8 mouse cellular contexts compared by ENCODE assay signal in genomic region chr4:129640101-129640637, GRCm38 (mm10). TPM values are rescaled to one million over a fixed set of nuclear protein-coding genes. Genes with fewer than 3 reads are reported as not detected.
DNase-seq lines count a peak whose midpoint lies in the region; ATAC-seq and TF ChIP-seq lines count a peak whose summit lies in the region.

No protein-coding gene starts in this region.

- peaks cover 42 to 66% of the 10 kb centered on the region in 2 experiments for H3K36me3 ChIP-seq in CH12.LX (replicated peaks in 1 of 2; ENCODE audit: control insufficient read depth in 1 of 2, insufficient read depth in 1 of 2, low read length in 1 of 2)
- peaks cover 38% of the 10 kb centered on the region for H3K36me3 ChIP-seq in heart, postnatal 0 days (replicated peaks; ENCODE audit: control insufficient read depth, insufficient read depth, low read length)
- H3K36me3 ChIP-seq in limb, embryonic 12.5 days = peaks cover 62% of the 10 kb centered on the region
- H3K36me3 ChIP-seq in midbrain, embryonic 12.5 days = peaks cover 49% of the 10 kb centered on the region

- no peak for TF ChIP-seq CTCF in CH12.LX (conservative IDR thresholded peaks at IDR 0.05 in 1 of 2, IDR thresholded peaks at IDR 0.05 in 1 of 2; ENCODE audit: low read depth in 2 of 2, low read length in 2 of 2)
- no peak for TF ChIP-seq CTCF in embryonic fibroblast, embryonic 13.5 days (IDR thresholded peaks at IDR 0.05; ENCODE audit: borderline replicate concordance, insufficient read depth, low read length)
- TF ChIP-seq CTCF in heart, postnatal 0 days (IDR thresholded peaks at IDR 0.05; ENCODE audit: low read depth) = no peak

- H3K4me3 ChIP-seq in CH12.LX (replicated peaks in 1 of 3; ENCODE audit: low read depth in 2 of 3, low read length in 2 of 3, poor library complexity in 1 of 3) = peak overlapping the region; percentile 61 to 83 (median 76)
- H3K4me3 ChIP-seq in embryonic fibroblast, embryonic 13.5 days (ENCODE audit: insufficient read depth, low read length) = peak overlapping the region; percentile 70
- peak overlapping the region; percentile 72 for H3K4me3 ChIP-seq in heart, postnatal 0 days (ENCODE audit: low read depth, low read length)
- peak overlapping the region; percentile 67 for H3K4me3 ChIP-seq in limb, embryonic 12.5 days (replicated peaks)
- peak overlapping the region; percentile 62 for H3K4me3 ChIP-seq in midbrain, embryonic 12.5 days

- TF ChIP-seq POLR2A in CH12.LX (IDR thresholded peaks at IDR 0.05; ENCODE audit: low read depth, low read length) = no peak; the same call in 1 of the 2 replicates
- peak; percentile 78 for TF ChIP-seq POLR2A in embryonic fibroblast, embryonic 13.5 days (IDR thresholded peaks at IDR 0.05; ENCODE audit: low read depth, low read length)

- H3K27me3 ChIP-seq in CH12.LX (replicated peaks) = no peaks in the 10 kb centered on the region
- H3K27me3 ChIP-seq in heart, postnatal 0 days (ENCODE audit: control insufficient read depth, insufficient read depth, low read length) = no peaks in the 10 kb centered on the region
- no peaks in the 10 kb centered on the region for H3K27me3 ChIP-seq in limb, embryonic 12.5 days
- no peaks in the 10 kb centered on the region for H3K27me3 ChIP-seq in midbrain, embryonic 12.5 days

- peaks cover 28% of the 10 kb centered on the region for H3K79me2 ChIP-seq in CH12.LX (replicated peaks; ENCODE audit: control insufficient read depth, extremely low read depth, insufficient read depth, poor library complexity, severe bottlenecking)

- H3K4me2 ChIP-seq in CH12.LX (ENCODE audit: insufficient read depth, low read depth, poor library complexity, severe bottlenecking) = peak overlapping the region; percentile 90
- H3K4me2 ChIP-seq in heart, postnatal 0 days (ENCODE audit: low read depth, low read length) = peak overlapping the region; percentile 91
- peak overlapping the region; percentile 94 for H3K4me2 ChIP-seq in limb, embryonic 12.5 days
- H3K4me2 ChIP-seq in midbrain, embryonic 12.5 days (replicated peaks) = peak overlapping the region; percentile 91

- peak overlapping the region; percentile 78; the same call in 1 of the 2 replicates for H3K27ac ChIP-seq in CH12.LX (ENCODE audit: insufficient read depth, low read depth)
- H3K27ac ChIP-seq in embryonic fibroblast, embryonic 13.5 days (ENCODE audit: insufficient read depth, low read length) = peak overlapping the region; percentile 86
- H3K27ac ChIP-seq in heart, postnatal 0 days (ENCODE audit: low read depth) = peak overlapping the region; percentile 92
- peak overlapping the region; percentile 93 for H3K27ac ChIP-seq in limb, embryonic 12.5 days
- H3K27ac ChIP-seq in midbrain, embryonic 12.5 days (replicated peaks) = peak overlapping the region; percentile 88

- DNase-seq in CH12.LX (ENCODE audit: extremely low read depth) (no peak), NIH3T3 (ENCODE audit: low read depth) (peak; percentile 65)
- DNase-seq in heart, postnatal 0 days (ENCODE audit: low spot score) = peak; percentile 34
- DNase-seq in layer of hippocampus, adult 9-10 months (ENCODE audit: low spot score) = no peak

- WGBS in heart, postnatal 0 days = 3% methylated on average over 17 of the region's 17 CpGs
- whole genome bisulfite sequencing in limb, embryonic 12.5 days = 8% methylated on average over 17 of the region's 17 CpGs
- WGBS in midbrain, embryonic 12.5 days = 9% methylated on average over 17 of the region's 17 CpGs

- no peak for TF ChIP-seq EP300 in CH12.LX (IDR thresholded peaks at IDR 0.05; ENCODE audit: low read length)
- no peak for TF ChIP-seq EP300 in heart, postnatal 0 days (IDR thresholded peaks at IDR 0.05; ENCODE audit: low read depth)

- dilution Hi-C loops in CH12.LX (cut with MboI; ENCODE audit: extremely low pct_ligation_motif_present, extremely low pct_unique_long_range_greater_than_20kb, low sequenced_read_pairs) = no loop called here

- TF ChIP-seq RAD21 in CH12.LX (IDR thresholded peaks at IDR 0.05; ENCODE audit: low read depth, low read length) = no peak

- ATAC-seq in heart, postnatal 0 days (ENCODE audit: insufficient read depth, low read depth) = no peak
- ATAC-seq in limb, embryonic 12.5 days (ENCODE audit: insufficient number of reproducible peaks, insufficient read depth, low FRiP score, low TSS enrichment, low read depth) = no peak
- no peak for ATAC-seq in midbrain, embryonic 12.5 days (ENCODE audit: low FRiP score, low read depth)
- no peak for ATAC-seq in activated CD4-positive, CD25-positive, alpha-beta regulatory T cell, adult 4 months

- peaks cover 4 to 33% of the 10 kb centered on the region in 2 experiments for H3K4me1 ChIP-seq in CH12.LX (ENCODE audit: control insufficient read depth in 1 of 2, insufficient read depth in 2 of 2)
- no peaks in the 10 kb centered on the region for H3K4me1 ChIP-seq in embryonic fibroblast, embryonic 13.5 days (ENCODE audit: control insufficient read depth, insufficient read depth, low read length)
- peaks cover 21% of the 10 kb centered on the region for H3K4me1 ChIP-seq in heart, postnatal 0 days (ENCODE audit: control insufficient read depth, insufficient read depth)
- peaks cover 26% of the 10 kb centered on the region for H3K4me1 ChIP-seq in limb, embryonic 12.5 days (replicated peaks)
- H3K4me1 ChIP-seq in midbrain, embryonic 12.5 days = peaks cover 27% of the 10 kb centered on the region

- H3K9me3 ChIP-seq in CH12.LX (replicated peaks; ENCODE audit: low read length) = no peaks in the 10 kb centered on the region
- no peaks in the 10 kb centered on the region for H3K9me3 ChIP-seq in heart, postnatal 0 days (replicated peaks; ENCODE audit: control insufficient read depth, low read length)
- no peaks in the 10 kb centered on the region for H3K9me3 ChIP-seq in limb, embryonic 12.5 days
- H3K9me3 ChIP-seq in midbrain, embryonic 12.5 days = no peaks in the 10 kb centered on the region

- in situ Hi-C loops in CH12.LX (cut with MboI; ENCODE audit: low pct_ligation_motif_present, low pct_unique_long_range_greater_than_20kb, low sequenced_read_pairs) = no loop called here

- peak overlapping the region; percentile 95 for H3K9ac ChIP-seq in CH12.LX (ENCODE audit: insufficient read depth, low read depth)
- peak overlapping the region; percentile 75 for H3K9ac ChIP-seq in heart, postnatal 0 days (replicated peaks; ENCODE audit: low read depth, low read length)
- H3K9ac ChIP-seq in limb, embryonic 12.5 days (replicated peaks) = peak overlapping the region; percentile 84
- H3K9ac ChIP-seq in midbrain, embryonic 12.5 days (replicated peaks) = peak overlapping the region; percentile 76

RNA-seq across cellular contexts. Expression of gene Txlna, which starts 0.7 kb away (rescaled TPM):
- total RNA-seq in CH12.LX (2012; rRNA removed) = 51.8 and 68.2 TPM in 2 replicates
- 50.0 and 52.2 TPM in 2 replicates for total RNA-seq in CH12.LX (2014; rRNA removed)
- 64.7 and 103 TPM in 2 replicates for polyA plus RNA-seq in CH12.LX (2012; ENCODE audit: insufficient read length, low read depth)
- polyA plus RNA-seq in embryonic fibroblast, embryonic 13.5 days (2011; ENCODE audit: insufficient read length, low read depth, missing spikeins) = 52.8 and 56.2 TPM in 2 replicates
- total RNA-seq in heart, postnatal 0 days (2014; rRNA removed; ENCODE audit: low replicate concordance) = 28.3 and 28.5 TPM in 2 replicates
- polyA plus RNA-seq in heart, postnatal 0 days (2015; fragmentation: Nextera tagmentation; extraction: Ambion mirVana) = 22.7 and 23.2 TPM in 2 replicates
- polyA plus RNA-seq in limb, embryonic 12.5 days (2016; fragmentation: Nextera tagmentation; extraction: Ambion mirVana) = 106 and 109 TPM in 2 replicates
- 90.3 and 91.8 TPM in 2 replicates for polyA plus RNA-seq in midbrain, embryonic 12.5 days (2016; fragmentation: Nextera tagmentation; extraction: Ambion mirVana)
- 10 to 100 TPM; 21.0 to 33.3 TPM for polyA plus RNA-seq in activated CD4-positive, CD25-positive, alpha-beta regulatory T cell, adult 4 months (2017; shearing (Covaris generic))

RNA-seq across cellular contexts. Expression of gene Ccdc28b, which starts 16.4 kb away (rescaled TPM):
- total RNA-seq in CH12.LX (2012; rRNA removed) = 24.0 and 24.2 TPM in 2 replicates
- 27.3 and 35.5 TPM in 2 replicates for total RNA-seq in CH12.LX (2014; rRNA removed)
- polyA plus RNA-seq in CH12.LX (2012; ENCODE audit: insufficient read length, low read depth) = 26.6 and 28.0 TPM in 2 replicates
- polyA plus RNA-seq in embryonic fibroblast, embryonic 13.5 days (2011; ENCODE audit: insufficient read length, low read depth, missing spikeins) = 11.7 and 13.6 TPM in 2 replicates
- total RNA-seq in heart, postnatal 0 days (2014; rRNA removed; ENCODE audit: low replicate concordance) = 41.9 and 55.1 TPM in 2 replicates
- 58.0 and 58.6 TPM in 2 replicates for polyA plus RNA-seq in heart, postnatal 0 days (2015; fragmentation: Nextera tagmentation; extraction: Ambion mirVana)
- 52.0 and 53.6 TPM in 2 replicates for polyA plus RNA-seq in limb, embryonic 12.5 days (2016; fragmentation: Nextera tagmentation; extraction: Ambion mirVana)
- polyA plus RNA-seq in midbrain, embryonic 12.5 days (2016; fragmentation: Nextera tagmentation; extraction: Ambion mirVana) = 88.3 TPM in 2 replicates
- polyA plus RNA-seq in activated CD4-positive, CD25-positive, alpha-beta regulatory T cell, adult 4 months (2017; shearing (Covaris generic)) = 10 to 100 TPM; 36.2 to 40.4 TPM

RNA-seq across cellular contexts. Expression of gene Iqcc, which starts 21.3 kb away (rescaled TPM):
- total RNA-seq in CH12.LX (2012; rRNA removed) (24.3 and 27.0 TPM in 2 replicates), CH12.LX (2014; rRNA removed) (15.9 and 18.4 TPM in 2 replicates)
- 13.5 and 14.1 TPM in 2 replicates for polyA plus RNA-seq in CH12.LX (2012; ENCODE audit: insufficient read length, low read depth)
- 19.5 TPM in 2 replicates for polyA plus RNA-seq in embryonic fibroblast, embryonic 13.5 days (2011; ENCODE audit: insufficient read length, low read depth, missing spikeins)
- total RNA-seq in heart, postnatal 0 days (2014; rRNA removed; ENCODE audit: low replicate concordance) = 6.3 TPM in 2 replicates
- polyA plus RNA-seq in heart, postnatal 0 days (2015; fragmentation: Nextera tagmentation; extraction: Ambion mirVana) = 23.0 and 26.3 TPM in 2 replicates
- polyA plus RNA-seq in limb, embryonic 12.5 days (2016; fragmentation: Nextera tagmentation; extraction: Ambion mirVana) = 31.8 and 32.5 TPM in 2 replicates
- polyA plus RNA-seq in midbrain, embryonic 12.5 days (2016; fragmentation: Nextera tagmentation; extraction: Ambion mirVana) = 26.7 and 30.7 TPM in 2 replicates
- polyA plus RNA-seq in activated CD4-positive, CD25-positive, alpha-beta regulatory T cell, adult 4 months (2017; shearing (Covaris generic)) = 10 to 100 TPM; 48.2 to 51.8 TPM

RNA-seq across cellular contexts. Expression of gene Dcdc2b, which starts 26.1 kb away (rescaled TPM):
- total RNA-seq in CH12.LX (2012; rRNA removed) = 0.59 and 1.6 TPM in 2 replicates
- not detected in 2 replicates for total RNA-seq in CH12.LX (2014; rRNA removed)
- polyA plus RNA-seq in CH12.LX (2012; ENCODE audit: insufficient read length, low read depth) = 0.66 and 1.1 TPM in 2 replicates
- polyA plus RNA-seq in embryonic fibroblast, embryonic 13.5 days (2011; ENCODE audit: insufficient read length, low read depth, missing spikeins) = 0.68 TPM in 1 of 2 replicates, not detected in the other
- 9.8 TPM in 1 of 2 replicates, not detected in the other for total RNA-seq in heart, postnatal 0 days (2014; rRNA removed; ENCODE audit: low replicate concordance)
- polyA plus RNA-seq in heart, postnatal 0 days (2015; fragmentation: Nextera tagmentation; extraction: Ambion mirVana) = 1.5 and 1.9 TPM in 2 replicates
- polyA plus RNA-seq in limb, embryonic 12.5 days (2016; fragmentation: Nextera tagmentation; extraction: Ambion mirVana) = 2.3 and 2.7 TPM in 2 replicates
- 2.8 and 2.9 TPM in 2 replicates for polyA plus RNA-seq in midbrain, embryonic 12.5 days (2016; fragmentation: Nextera tagmentation; extraction: Ambion mirVana)
- polyA plus RNA-seq in activated CD4-positive, CD25-positive, alpha-beta regulatory T cell, adult 4 months (2017; shearing (Covaris generic)) = 1 to 10 TPM; 2.9 to 3.3 TPM

RNA-seq across cellular contexts. Expression of gene Kpna6, which starts 32.4 kb away (rescaled TPM):
- total RNA-seq in CH12.LX (2012; rRNA removed) = 17.3 and 23.9 TPM in 2 replicates
- 19.6 and 22.4 TPM in 2 replicates for total RNA-seq in CH12.LX (2014; rRNA removed)
- polyA plus RNA-seq in CH12.LX (2012; ENCODE audit: insufficient read length, low read depth) = 25.8 and 26.4 TPM in 2 replicates
- polyA plus RNA-seq in embryonic fibroblast, embryonic 13.5 days (2011; ENCODE audit: insufficient read length, low read depth, missing spikeins) = 80.7 and 84.3 TPM in 2 replicates
- total RNA-seq in heart, postnatal 0 days (2014; rRNA removed; ENCODE audit: low replicate concordance) = 48.8 and 52.3 TPM in 2 replicates
- polyA plus RNA-seq in heart, postnatal 0 days (2015; fragmentation: Nextera tagmentation; extraction: Ambion mirVana) = 9.3 and 10.4 TPM in 2 replicates
- polyA plus RNA-seq in limb, embryonic 12.5 days (2016; fragmentation: Nextera tagmentation; extraction: Ambion mirVana) = 13.9 and 18.0 TPM in 2 replicates
- 15.2 and 16.3 TPM in 2 replicates for polyA plus RNA-seq in midbrain, embryonic 12.5 days (2016; fragmentation: Nextera tagmentation; extraction: Ambion mirVana)
- 10 to 100 TPM in 1 of 2 experiments, 1 to 10 TPM in 1; 7.4 to 11.2 TPM for polyA plus RNA-seq in activated CD4-positive, CD25-positive, alpha-beta regulatory T cell, adult 4 months (2017; shearing (Covaris generic))

Comparison
In these comparisons a context has a peak if more than half of its experiments do, and no peak if none do; other contexts are left out.
1. DNase-seq: peak in NIH3T3 (single experiment) and heart, postnatal 0 days (single experiment); none in CH12.LX (single experiment) and layer of hippocampus, adult 9-10 months (single experiment).
2. Peak in every context shown above with its lines, with median percentiles within 50 percentile points of each other: H3K27ac ChIP-seq, H3K4me2 ChIP-seq, H3K4me3 ChIP-seq and H3K9ac ChIP-seq.